Mouse (Mus musculus): ENCODE results near the gene Tax1bp3.

DNA sequence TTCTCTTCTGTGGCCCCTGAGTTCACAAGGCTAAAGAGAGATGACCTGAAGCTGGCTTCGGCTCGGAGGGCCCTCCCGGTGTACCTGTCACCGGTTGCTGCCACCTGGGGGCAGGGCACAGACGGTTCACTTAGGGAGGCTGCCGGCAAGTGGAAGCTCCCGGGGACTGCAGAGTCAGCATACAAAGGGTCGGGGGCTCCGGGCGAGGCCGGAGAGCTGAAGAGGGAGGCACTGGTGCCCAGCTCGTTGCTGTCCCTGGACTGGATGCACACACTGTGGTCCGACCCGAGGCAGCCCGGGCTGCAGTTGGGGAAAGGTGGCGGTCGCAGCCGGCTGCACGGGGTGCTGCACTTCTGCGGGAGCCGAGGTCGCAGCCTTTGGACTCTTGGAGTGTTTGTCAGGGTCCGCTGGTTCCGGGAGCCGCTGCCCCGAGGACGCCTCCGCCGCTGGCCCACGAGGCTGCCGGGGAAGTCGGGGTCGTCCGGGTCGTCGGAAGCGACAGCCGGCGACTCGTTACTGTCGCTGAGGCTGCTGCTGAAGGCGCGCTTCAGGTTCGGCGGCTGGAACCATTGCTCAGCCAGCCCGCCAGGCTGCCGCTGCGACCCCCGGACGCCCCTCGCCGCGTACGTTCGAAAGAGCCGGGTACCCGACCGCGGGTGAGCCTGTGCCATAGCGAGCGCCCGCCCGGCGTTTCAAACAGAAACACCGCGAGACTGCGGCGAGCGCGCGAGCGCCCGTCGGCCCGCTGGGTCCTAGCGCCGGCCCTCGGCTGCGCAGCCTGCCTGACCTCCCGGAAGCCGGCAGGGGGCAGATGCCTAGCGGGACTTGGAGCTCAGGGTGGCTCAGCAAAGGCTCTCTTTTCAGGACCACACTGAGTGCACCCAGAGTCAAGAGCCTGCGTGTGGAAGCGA is 39.0 kb upstream of the Tax1bp3 start, which contains the start of gene Haspin:
- TF ChIP-seq CTCF (IDR thresholded peaks at IDR 0.05; ENCODE audit: insufficient read depth, low read length) (peak; percentile 69), POLR2A (IDR thresholded peaks at IDR 0.05; ENCODE audit: borderline replicate concordance, extremely low read depth, low read depth, low read length) (no peak)
